Mouse (Mus musculus) C2C12 (cell line): ENCODE results near the gene Gm17428. TPM values are rescaled to one million over a fixed set of nuclear protein-coding genes. Genes with fewer than 3 reads are reported as not detected.

Experiments
- H3K27me3 ChIP-seq: one replicate; pipeline ENCODE4 v1.6.1; 2011; ENCODE audit not compliant: control insufficient read depth, insufficient read depth, insufficient read length
- H3K36me3 ChIP-seq: one replicate; pipeline ENCODE4 v1.6.1; 2011; ENCODE audit not compliant: control insufficient read depth, insufficient read depth
- H3K4me3 ChIP-seq: one replicate; pipeline ENCODE4 v1.5.1; 2011; ENCODE audit warnings: mild to moderate bottlenecking, control low read depth; ENCODE audit not compliant: poor library complexity, insufficient read depth, severe bottlenecking
- H3K79me2 ChIP-seq: one replicate; pipeline ENCODE4 v1.6.1; 2011; ENCODE audit not compliant: control insufficient read depth, insufficient read depth
- H3K79me3 ChIP-seq: one replicate; pipeline ENCODE4 v1.6.1; 2011; ENCODE audit warnings: low read depth, control low read depth
- H3ac ChIP-seq: one replicate; pipeline ENCODE3; 2011; ENCODE audit warnings: low read depth; ENCODE audit not compliant: control insufficient read depth, insufficient read length
- CEBPB ChIP-seq: IDR thresholded peaks from one replicate; pipeline ENCODE4 v1.6.1; 2011; ENCODE audit warnings: low read depth, mild to moderate bottlenecking, control low read depth, moderate library complexity
- CTCF ChIP-seq: IDR thresholded peaks from one replicate; pipeline ENCODE4 v1.5.1; 2011; ENCODE audit not compliant: control insufficient read depth, insufficient read depth, insufficient read length
- FOSL1 ChIP-seq: IDR thresholded peaks from one replicate; pipeline ENCODE4 v1.8.0; 2011; ENCODE audit warnings: mild to moderate bottlenecking, low read length; ENCODE audit not compliant: poor library complexity, insufficient read depth, severe bottlenecking
- MAX ChIP-seq: IDR thresholded peaks from one replicate; pipeline ENCODE4 v1.6.1; 2011; ENCODE audit warnings: mild to moderate bottlenecking, control low read depth
- MYOD1 ChIP-seq: IDR thresholded peaks from one replicate; pipeline ENCODE4 v1.6.1; 2011; ENCODE audit warnings: low read depth; ENCODE audit not compliant: control insufficient read depth, insufficient read length
- MYOG ChIP-seq: IDR thresholded peaks from one replicate; pipeline ENCODE4 v1.6.1; 2011; ENCODE audit not compliant: control insufficient read depth, insufficient read length; ENCODE audit errors: extremely low read depth
- USF1 ChIP-seq: IDR thresholded peaks from one replicate; pipeline ENCODE4 v1.6.1; 2011; ENCODE audit warnings: low read depth, mild to moderate bottlenecking, control low read depth, moderate library complexity
- polyA plus RNA-seq: library from polyadenylated mRNA; unstranded; fragments of >200 nt; fragmentation: generic; extraction: Trizol; gene quantifications from one replicate; pipeline ENCODE4 v1.2.1, GENCODE M21; 2012; ENCODE audit warnings: missing spikeins

Gene Gm17428
- polyA plus RNA-seq, 1 experiment: not detected

DNA sequence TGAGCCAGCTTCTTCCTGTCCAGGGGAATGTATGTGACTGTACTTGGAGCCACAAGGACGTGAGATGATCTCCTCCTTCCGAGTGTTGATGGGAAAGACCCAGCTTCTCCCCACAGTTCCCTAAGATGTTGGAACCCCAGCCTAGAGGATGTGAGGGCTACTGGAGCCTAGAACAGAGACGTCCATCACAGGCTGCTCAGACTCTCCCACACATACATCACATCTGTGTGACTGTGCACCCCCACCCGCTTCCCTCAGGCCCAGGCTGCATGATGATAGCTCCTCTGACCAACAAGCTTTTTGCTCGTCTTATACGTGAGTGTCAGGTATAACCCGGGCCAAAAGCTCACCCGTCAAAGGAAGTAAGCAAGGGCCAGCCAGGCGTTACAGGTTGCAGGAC is 28.0 kb upstream of the Gm17428 start:
- Histone ChIP-seq H3ac (no peak overlapping the region), H3K79me3 (no peaks in the 10 kb centered on the region)
- no peak for TF ChIP-seq MAX
- TF ChIP-seq MYOG: no peak
- TF ChIP-seq CTCF: no peak
- TF ChIP-seq CEBPB: no peak
- TF ChIP-seq USF1: no peak
- TF ChIP-seq MYOD1: no peak
- TF ChIP-seq FOSL1: no peak

GRCm38 (mm10) chr14:54950493-54950892 is 26.2 kb upstream of the Gm17428 start:
- TF ChIP-seq USF1: no peak
- TF ChIP-seq MYOG: no peak
- no peak for TF ChIP-seq FOSL1
- no peak for TF ChIP-seq MAX
- TF ChIP-seq MYOD1: no peak
- TF ChIP-seq CEBPB: no peak
- no peak for TF ChIP-seq CTCF
- H3K36me3 ChIP-seq: no peaks in the 10 kb centered on the region
- no peak overlapping the region for H3K4me3 ChIP-seq
- H3K79me2 ChIP-seq: no peaks in the 10 kb centered on the region
- H3K79me3 ChIP-seq: no peaks in the 10 kb centered on the region
- H3ac ChIP-seq: no peak overlapping the region
- peaks cover 38% of the 10 kb centered on the region for H3K27me3 ChIP-seq

More for the DNA sequence above, 28.0 kb upstream of the Gm17428 start:
- Histone ChIP-seq H3K79me2 (no peaks in the 10 kb centered on the region), H3K27me3 (peaks cover 34% of the 10 kb centered on the region), H3K4me3 (no peak overlapping the region), H3K36me3 (no peaks in the 10 kb centered on the region)

DNA sequence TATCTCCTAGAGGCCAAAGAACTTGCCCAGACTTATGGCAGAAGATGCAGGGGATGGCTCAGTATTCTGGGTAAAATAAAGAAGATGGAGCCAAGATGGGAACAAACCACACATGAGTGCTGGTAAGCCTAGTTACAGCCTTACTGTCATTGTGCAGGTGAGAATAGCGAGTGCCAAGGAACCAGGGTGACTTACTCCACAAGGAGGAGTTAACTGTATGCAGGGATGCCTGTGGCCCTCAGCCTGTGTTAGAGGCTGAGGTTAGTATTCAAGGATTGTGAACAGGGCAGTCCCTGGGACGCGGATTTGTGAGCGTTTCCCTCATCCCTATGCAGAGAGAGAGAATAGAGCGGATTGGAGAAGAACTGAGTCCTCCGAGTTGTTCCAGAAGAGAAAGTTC is 25.1 kb upstream of the Gm17428 start:
- H3ac ChIP-seq: no peak overlapping the region
- H3K27me3 ChIP-seq: peaks cover 40% of the 10 kb centered on the region
- no peaks in the 10 kb centered on the region for H3K79me2 ChIP-seq
- H3K79me3 ChIP-seq: no peaks in the 10 kb centered on the region
- H3K4me3 ChIP-seq: no peak overlapping the region
- no peak for TF ChIP-seq MYOG
- no peak for TF ChIP-seq CEBPB
- no peak for TF ChIP-seq FOSL1
- no peak for TF ChIP-seq MYOD1
- no peak for TF ChIP-seq MAX
- TF ChIP-seq USF1: no peak
- TF ChIP-seq CTCF: no peak
- no peaks in the 10 kb centered on the region for H3K36me3 ChIP-seq

DNA sequence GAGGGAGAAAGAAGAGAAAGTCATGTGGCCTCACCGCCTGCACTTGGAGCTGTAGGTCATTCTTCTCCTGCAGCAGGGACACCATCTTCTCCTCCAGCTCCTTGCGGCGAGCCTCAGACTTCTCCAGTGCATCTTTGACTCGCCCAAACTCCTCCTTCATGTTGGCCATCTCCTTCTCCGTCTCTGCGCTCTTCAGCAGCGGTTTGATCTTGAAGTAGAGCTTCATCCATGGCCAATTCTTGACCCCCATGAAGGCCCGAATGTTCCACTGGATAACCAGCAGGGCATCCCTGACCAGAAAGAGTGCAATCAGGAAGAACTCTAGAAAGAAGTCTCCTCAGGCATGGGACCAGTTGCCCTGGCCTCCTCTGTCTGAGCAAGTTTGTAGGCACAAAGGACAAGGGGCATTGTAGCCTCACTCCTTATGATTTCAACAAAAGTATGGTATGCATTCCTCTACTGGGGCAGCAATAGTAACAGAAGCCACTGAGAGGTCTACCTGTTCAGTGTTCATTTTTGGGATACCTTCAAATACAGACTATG is 23.0 kb upstream of the Gm17428 start:
- H3K79me2 ChIP-seq: no peaks in the 10 kb centered on the region
- H3K4me3 ChIP-seq: no peak overlapping the region
- no peak for TF ChIP-seq FOSL1
- TF ChIP-seq MAX: no peak
- no peak for TF ChIP-seq MYOD1
- TF ChIP-seq USF1: no peak
- no peak for TF ChIP-seq MYOG
- no peak for TF ChIP-seq CEBPB
- TF ChIP-seq CTCF: no peak
- H3K36me3 ChIP-seq: no peaks in the 10 kb centered on the region
- peaks cover 43% of the 10 kb centered on the region for H3K27me3 ChIP-seq
- H3K79me3 ChIP-seq: no peaks in the 10 kb centered on the region
- no peak overlapping the region for H3ac ChIP-seq

GRCm38 (mm10) chr14:54954474-54954873 is 22.3 kb upstream of the Gm17428 start:
- H3K79me3 ChIP-seq: no peaks in the 10 kb centered on the region
- no peaks in the 10 kb centered on the region for H3K36me3 ChIP-seq
- TF ChIP-seq MYOG (no peak), MAX (no peak), USF1 (no peak), MYOD1 (no peak), CTCF (no peak), FOSL1 (no peak), CEBPB (no peak)
- peaks cover 40% of the 10 kb centered on the region for H3K27me3 ChIP-seq
- no peak overlapping the region for H3K4me3 ChIP-seq
- no peak overlapping the region for H3ac ChIP-seq
- H3K79me2 ChIP-seq: no peaks in the 10 kb centered on the region

DNA sequence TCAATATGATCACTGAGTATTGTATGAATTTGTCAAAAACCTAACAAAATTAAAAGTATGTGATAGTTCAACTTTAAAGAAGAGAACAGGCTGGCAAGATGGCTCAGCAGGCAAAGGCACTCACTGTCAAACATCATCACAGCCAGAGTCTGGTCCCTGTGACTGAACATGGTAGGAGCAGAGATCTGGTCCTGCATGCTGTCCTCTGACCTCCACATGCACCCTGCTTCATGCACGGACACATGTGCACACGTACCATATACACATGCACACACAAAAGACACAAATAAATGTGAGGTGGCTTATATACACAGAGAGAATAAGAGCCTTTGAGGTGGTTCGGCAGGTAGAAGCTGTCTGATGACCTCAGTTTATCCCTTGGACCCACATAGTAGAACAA is 21.3 kb upstream of the Gm17428 start:
- H3K36me3 ChIP-seq: no peaks in the 10 kb centered on the region
- TF ChIP-seq MAX (no peak), MYOG (no peak), MYOD1 (no peak), FOSL1 (no peak), CTCF (no peak), CEBPB (no peak), USF1 (no peak)
- H3K27me3 ChIP-seq: peaks cover 41% of the 10 kb centered on the region
- H3ac ChIP-seq: no peak overlapping the region
- H3K79me3 ChIP-seq: no peaks in the 10 kb centered on the region
- no peaks in the 10 kb centered on the region for H3K79me2 ChIP-seq
- no peak overlapping the region for H3K4me3 ChIP-seq
